Mouse (Mus musculus): ENCODE results near the gene Gm45808. TPM values are rescaled to one million over a fixed set of nuclear protein-coding genes. Genes with fewer than 3 reads are reported as not detected.
A peak's percentile ranks its signal among the peaks of the same experiment; 100 is the strongest.
"Not testable (repeated sequence)": the region's sequence is repeated elsewhere in the genome, so short reads cannot be mapped to it uniquely, and the experiment has no call there.

Gm45808 gene
- polyA plus RNA-seq, 1 experiment = 0.81 TPM

- Histone ChIP-seq H3K27ac (ENCODE audit: control insufficient read depth, insufficient read depth, low read depth, low read length) (no peak overlapping the region), H3K27me3 (ENCODE audit: control insufficient read depth, insufficient read depth, low read length) (no peaks in the 10 kb centered on the region), H3K4me1 (ENCODE audit: control insufficient read depth, insufficient read depth, low read length) (peaks cover 10% of the 10 kb centered on the region; the same call in 1 of the 2 replicates), H3K4me3 (ENCODE audit: control insufficient read depth, low read depth, low read length) (peak overlapping the region; percentile 78), H3K36me3 (ENCODE audit: control insufficient read depth, insufficient read depth, low read length) (no peaks in the 10 kb centered on the region)
- no peak for TF ChIP-seq POLR2A (IDR thresholded peaks at IDR 0.05; ENCODE audit: control insufficient read depth, low read depth, low read length)
- TF ChIP-seq CTCF (IDR thresholded peaks at IDR 0.05; ENCODE audit: control insufficient read depth, insufficient read depth, insufficient replicate concordance, low read depth, low read length) = no peak
Measured at GRCm38 (mm10) chr7:45519345-45520120, 32.9 kb upstream of the Gm45808 start.

DNA sequence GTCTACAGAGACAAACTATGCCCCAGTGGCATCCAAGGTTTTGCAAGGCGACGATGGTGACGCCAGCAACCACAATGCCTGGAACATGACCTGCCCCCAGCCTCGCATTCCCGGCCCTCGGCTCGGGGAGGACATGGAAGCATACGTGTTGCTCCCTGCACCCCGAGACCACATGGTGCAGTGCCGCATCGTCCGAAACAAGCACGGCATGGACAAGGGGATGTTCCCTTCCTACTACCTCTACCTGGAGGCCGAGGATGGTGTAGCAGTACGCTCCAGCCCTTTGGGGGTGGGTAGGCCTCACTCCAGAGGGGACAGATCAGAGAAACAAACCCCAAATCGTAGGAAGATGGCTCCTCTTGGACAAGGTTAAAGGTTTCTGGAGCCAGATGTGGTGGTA lies 32.0 kb upstream of the Gm45808 start:
- H3K36me3 ChIP-seq (ENCODE audit: control insufficient read depth, insufficient read depth, low read length) = no peaks in the 10 kb centered on the region
- no peak overlapping the region for H3K27ac ChIP-seq (ENCODE audit: control insufficient read depth, insufficient read depth, low read depth, low read length)
- TF ChIP-seq POLR2A (IDR thresholded peaks at IDR 0.05; ENCODE audit: control insufficient read depth, low read depth, low read length) = no peak; the same call in 1 of the 2 replicates
- TF ChIP-seq CTCF (IDR thresholded peaks at IDR 0.05; ENCODE audit: control insufficient read depth, insufficient read depth, insufficient replicate concordance, low read depth, low read length) = 0 out of 2 replicates have a peak, but pooled peaks have one; percentile 9
- H3K27me3 ChIP-seq (ENCODE audit: control insufficient read depth, insufficient read depth, low read length) = no peaks in the 10 kb centered on the region
- peak overlapping the region; percentile 78 for H3K4me3 ChIP-seq (ENCODE audit: control insufficient read depth, low read depth, low read length)
- H3K4me1 ChIP-seq (ENCODE audit: control insufficient read depth, insufficient read depth, low read length) = peaks cover 6% of the 10 kb centered on the region; the same call in 1 of the 2 replicates

- not testable (repeated sequence) for H3K27ac ChIP-seq (ENCODE audit: control insufficient read depth, insufficient read depth, low read depth, low read length); H3K4me1 ChIP-seq (ENCODE audit: control insufficient read depth, insufficient read depth, low read length); H3K36me3 ChIP-seq (ENCODE audit: control insufficient read depth, insufficient read depth, low read length); H3K27me3 ChIP-seq (ENCODE audit: control insufficient read depth, insufficient read depth, low read length)
- peak overlapping the region; percentile 84 for H3K4me3 ChIP-seq (ENCODE audit: control insufficient read depth, low read depth, low read length)
Measured at GRCm38 (mm10) chr7:45516846-45517245, 30.2 kb upstream of the Gm45808 start.

- no peaks in the 10 kb centered on the region for H3K36me3 ChIP-seq (ENCODE audit: control insufficient read depth, insufficient read depth, low read length)
- no peaks in the 10 kb centered on the region for H3K27me3 ChIP-seq (ENCODE audit: control insufficient read depth, insufficient read depth, low read length)
- peak overlapping the region; percentile 84 for H3K4me3 ChIP-seq (ENCODE audit: control insufficient read depth, low read depth, low read length)
- peaks cover 5% of the 10 kb centered on the region; the same call in 1 of the 2 replicates for H3K4me1 ChIP-seq (ENCODE audit: control insufficient read depth, insufficient read depth, low read length)
- no peak overlapping the region for H3K27ac ChIP-seq (ENCODE audit: control insufficient read depth, insufficient read depth, low read depth, low read length)
- TF ChIP-seq CTCF (IDR thresholded peaks at IDR 0.05; ENCODE audit: control insufficient read depth, insufficient read depth, insufficient replicate concordance, low read depth, low read length) = no peak
- 0 out of 2 replicates have a peak, but pooled peaks have one; percentile 13 for TF ChIP-seq POLR2A (IDR thresholded peaks at IDR 0.05; ENCODE audit: control insufficient read depth, low read depth, low read length)
Measured at GRCm38 (mm10) chr7:45515436-45515835, 28.8 kb upstream of the Gm45808 start.

GRCm38 (mm10) chr7:45514411-45514810 lies 27.8 kb upstream of the Gm45808 start:
- Histone ChIP-seq H3K27me3 (ENCODE audit: control insufficient read depth, insufficient read depth, low read length) (no peaks in the 10 kb centered on the region), H3K36me3 (ENCODE audit: control insufficient read depth, insufficient read depth, low read length) (no peaks in the 10 kb centered on the region), H3K4me3 (ENCODE audit: control insufficient read depth, low read depth, low read length) (peak overlapping the region; percentile 84), H3K4me1 (ENCODE audit: control insufficient read depth, insufficient read depth, low read length) (peaks cover 13% of the 10 kb centered on the region), H3K27ac (ENCODE audit: control insufficient read depth, insufficient read depth, low read depth, low read length) (peak overlapping the region; percentile 77)
- no peak; the same call in 1 of the 2 replicates for TF ChIP-seq POLR2A (IDR thresholded peaks at IDR 0.05; ENCODE audit: control insufficient read depth, low read depth, low read length)
- TF ChIP-seq CTCF (IDR thresholded peaks at IDR 0.05; ENCODE audit: control insufficient read depth, insufficient read depth, insufficient replicate concordance, low read depth, low read length) = no peak

GRCm38 (mm10) chr7:45509912-45510787 lies 23.5 kb upstream of the Gm45808 start, which contains the start of gene Nucb1:
TSS of gene Nucb1 (minus strand) at chr7:45510406.
- H3K4me1 ChIP-seq (ENCODE audit: control insufficient read depth, insufficient read depth, low read length) = peaks cover 14% of the 10 kb centered on the region
- H3K27me3 ChIP-seq (ENCODE audit: control insufficient read depth, insufficient read depth, low read length) = no peaks in the 10 kb centered on the region
- H3K36me3 ChIP-seq (ENCODE audit: control insufficient read depth, insufficient read depth, low read length) = no peaks in the 10 kb centered on the region
- peak within 1 kb of the TSS; percentile 97 for H3K27ac ChIP-seq (ENCODE audit: control insufficient read depth, insufficient read depth, low read depth, low read length)
- no peak for TF ChIP-seq CTCF (IDR thresholded peaks at IDR 0.05; ENCODE audit: control insufficient read depth, insufficient read depth, insufficient replicate concordance, low read depth, low read length)
- peak within 1 kb of the TSS; percentile 98 for H3K4me3 ChIP-seq (ENCODE audit: control insufficient read depth, low read depth, low read length)

GRCm38 (mm10) chr7:45509181-45509882 lies 22.7 kb upstream of the Gm45808 start:
- Histone ChIP-seq H3K36me3 (ENCODE audit: control insufficient read depth, insufficient read depth, low read length) (no peaks in the 10 kb centered on the region), H3K4me3 (ENCODE audit: control insufficient read depth, low read depth, low read length) (peak overlapping the region; percentile 98), H3K4me1 (ENCODE audit: control insufficient read depth, insufficient read depth, low read length) (peaks cover 14% of the 10 kb centered on the region), H3K27me3 (ENCODE audit: control insufficient read depth, insufficient read depth, low read length) (no peaks in the 10 kb centered on the region), H3K27ac (ENCODE audit: control insufficient read depth, insufficient read depth, low read depth, low read length) (peak overlapping the region; percentile 47)
- no peak for TF ChIP-seq POLR2A (IDR thresholded peaks at IDR 0.05; ENCODE audit: control insufficient read depth, low read depth, low read length)
- no peak for TF ChIP-seq CTCF (IDR thresholded peaks at IDR 0.05; ENCODE audit: control insufficient read depth, insufficient read depth, insufficient replicate concordance, low read depth, low read length)
